Mouse (Mus musculus) heart, adult 2 months (tissue): ENCODE results near the gene Fam83c. TPM values are rescaled to one million over a fixed set of nuclear protein-coding genes. Genes with fewer than 3 reads are reported as not detected.

Experiments used
- DNase-seq, 2 experiments: peaks; one replicate each; pipeline ENCODE4 v3.0.0; 2021
- H3K27ac ChIP-seq: fragments of 200-600 bp; 2 replicates; pipeline ENCODE4 v1.8.1; 2022
- H3K27me3 ChIP-seq: fragments of 200-500 bp; 2 replicates; pipeline ENCODE4 v1.6.1; 2012; ENCODE audit warnings: mild to moderate bottlenecking, low read length, inconsistent platforms, mixed read lengths; ENCODE audit not compliant: control insufficient read depth, insufficient read depth
- H3K36me3 ChIP-seq: fragments of 200-500 bp; 2 replicates; pipeline ENCODE4 v1.6.1; 2012; ENCODE audit warnings: low read length, inconsistent platforms; ENCODE audit not compliant: control insufficient read depth, insufficient read depth
- H3K4me1 ChIP-seq: fragments of 200-500 bp; 2 replicates; pipeline ENCODE4 v1.6.1; 2011; ENCODE audit warnings: low read length; ENCODE audit not compliant: control insufficient read depth, insufficient read depth
- H3K4me3 ChIP-seq: fragments of 200-600 bp; 2 replicates; pipeline ENCODE4 v1.8.1; 2022
- H3K79me2 ChIP-seq: fragments of 200-500 bp; replicated peaks from 2 replicates; pipeline ENCODE4 v1.6.1; 2012; ENCODE audit warnings: mild to moderate bottlenecking, inconsistent platforms, low read length, moderate library complexity, mixed read lengths; ENCODE audit not compliant: control insufficient read depth, insufficient read depth
- H3K9ac ChIP-seq: fragments of 200-500 bp; 2 replicates; pipeline ENCODE4 v1.6.1; 2012; ENCODE audit warnings: low read depth, mild to moderate bottlenecking, control low read depth, inconsistent platforms, low read length, mixed read lengths
- CTCF ChIP-seq: fragments of 200-600 bp; IDR thresholded peaks from 2 replicates; pipeline ENCODE4 v1.8.1; 2022; ENCODE audit warnings: antibody characterized with exemption, mild to moderate bottlenecking, moderate library complexity
- EP300 ChIP-seq: fragments of 200-500 bp; IDR thresholded peaks from 2 replicates; pipeline ENCODE4 v1.6.1; 2011; ENCODE audit warnings: low read depth, low read length, control low read depth; ENCODE audit not compliant: insufficient read depth
- POLR2A ChIP-seq: fragments of 200-500 bp; IDR thresholded peaks from 2 replicates; pipeline ENCODE4 v1.6.1; 2011; ENCODE audit warnings: mild to moderate bottlenecking, low read depth, low read length, control low read depth; ENCODE audit not compliant: insufficient read depth
- WGBS: fragments of 180-500 bp; shearing (Covaris S2); methylation state at CpG from one replicate; pipeline ENCODE4 v1.1.7; 2018; 5-methylcytosine and 5-hydroxymethylcytosine counted together
- intact Hi-C: fragments of 180-260 bp; cut with DNase I; formaldehyde crosslinking; loops from one replicate; pipeline ENCODE4 v1.15.1; 2025
- polyA plus RNA-seq: library from polyadenylated mRNA; depleted of rRNA; stranded (reverse); fragments of >200 nt; gene quantifications from 2 replicates; pipeline ENCODE4 v1.2.3, GENCODE M21; 2012; rRNA removed
- total RNA-seq, 2 experiments: library from RNA; stranded (reverse); gene quantifications; 2 replicates each; pipeline ENCODE4 v1.2.3; 2021

The Fam83c gene
- total and polyA plus RNA-seq, 3 experiments, result not detected

DNA sequence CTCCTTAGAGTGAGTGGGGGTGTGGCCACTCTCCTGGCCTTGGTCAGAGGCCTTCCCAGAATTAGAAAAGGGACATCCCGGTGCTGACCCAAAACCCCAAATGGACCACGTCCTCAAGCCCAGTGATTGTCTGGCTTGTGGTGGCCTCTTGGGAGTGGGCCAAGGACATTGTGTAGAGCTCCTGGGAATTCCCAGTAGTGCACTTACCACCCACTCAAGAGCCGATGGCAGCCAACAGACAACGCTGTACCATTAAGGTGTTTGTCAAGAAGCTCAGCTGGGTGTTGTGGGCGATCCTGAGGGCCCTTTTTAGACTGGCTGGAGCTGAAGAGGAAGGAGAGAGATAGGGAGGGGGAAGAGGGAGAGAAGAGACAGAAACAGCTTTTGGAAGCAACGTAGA, 50.1 kb downstream of the Fam83c start:
- 28% methylated on average over 6 of the region's 6 CpGs for WGBS
- Histone ChIP-seq H3K36me3 (no peaks in the 10 kb centered on the region), H3K4me3 (no peak overlapping the region), H3K27ac (no peak overlapping the region), H3K9ac (no peak overlapping the region), H3K27me3 (no peaks in the 10 kb centered on the region), H3K79me2 (no peaks in the 10 kb centered on the region), H3K4me1 (no peaks in the 10 kb centered on the region)
- intact Hi-C loops, result no loop called here
- TF ChIP-seq POLR2A (no peak), CTCF (no peak), EP300 (no peak)
- DNase-seq, result no peak

DNA sequence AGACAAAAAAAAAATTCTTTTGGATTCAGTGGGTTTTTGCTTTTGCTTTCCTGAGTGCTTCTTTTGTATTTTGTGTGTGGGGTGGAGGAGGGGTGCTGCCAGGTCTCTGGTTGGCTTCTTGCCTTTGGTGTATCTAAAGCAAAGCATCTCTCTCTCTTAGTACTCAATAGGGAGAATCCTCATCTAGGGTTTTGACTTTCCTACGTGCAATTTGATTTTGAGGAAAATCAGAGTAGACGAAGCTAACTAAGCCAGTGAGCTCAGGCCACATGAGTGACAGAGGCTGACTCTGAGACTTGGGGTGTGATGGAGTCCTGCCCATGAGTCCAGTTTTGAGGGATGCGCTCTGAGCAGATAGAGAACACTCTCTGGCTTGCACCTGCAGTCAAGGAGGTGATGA, 55.1 kb downstream of the Fam83c start:
- TF ChIP-seq EP300 (no peak), CTCF (no peak), POLR2A (no peak)
- intact Hi-C loops, result no loop called here
- WGBS, result 81% methylated on average over 3 of the region's 3 CpGs
- no peaks in the 10 kb centered on the region for H3K79me2 ChIP-seq
- H3K27me3 ChIP-seq, result peaks cover 10% of the 10 kb centered on the region
- H3K4me1 ChIP-seq, result no peaks in the 10 kb centered on the region
- no peak for DNase-seq
- no peak overlapping the region for H3K9ac ChIP-seq
- no peak overlapping the region for H3K27ac ChIP-seq
- H3K36me3 ChIP-seq, result no peaks in the 10 kb centered on the region
- no peak overlapping the region for H3K4me3 ChIP-seq

DNA sequence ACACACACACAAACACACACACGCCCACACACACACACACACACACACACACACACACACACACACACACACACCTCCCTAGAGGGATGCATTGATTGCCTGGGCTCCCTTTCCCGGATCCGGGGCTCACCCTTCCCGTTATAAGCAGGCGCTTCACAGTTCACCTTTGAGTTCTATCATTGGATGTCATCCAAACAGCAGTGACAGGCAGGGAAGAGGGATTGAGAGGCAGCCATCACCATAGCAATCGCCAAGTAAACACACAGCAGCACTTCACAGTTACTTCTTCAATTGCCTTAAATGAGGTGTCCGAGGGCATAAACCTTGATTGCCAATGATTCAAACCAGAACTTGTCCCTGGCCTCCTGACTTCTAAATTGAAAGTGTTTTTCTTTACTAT, 55.6 kb downstream of the Fam83c start:
- no peak overlapping the region for H3K27ac ChIP-seq
- WGBS, result 41% methylated on average over 7 of the region's 7 CpGs
- no peak for DNase-seq
- no peaks in the 10 kb centered on the region for H3K79me2 ChIP-seq
- H3K36me3 ChIP-seq, result no peaks in the 10 kb centered on the region
- intact Hi-C loops, result no loop called here
- H3K4me1 ChIP-seq, result no peaks in the 10 kb centered on the region
- no peak for TF ChIP-seq CTCF
- no peak for TF ChIP-seq EP300
- TF ChIP-seq POLR2A, result no peak
- no peak overlapping the region for H3K9ac ChIP-seq
- H3K4me3 ChIP-seq, result no peak overlapping the region
- peaks cover 11% of the 10 kb centered on the region for H3K27me3 ChIP-seq

DNA sequence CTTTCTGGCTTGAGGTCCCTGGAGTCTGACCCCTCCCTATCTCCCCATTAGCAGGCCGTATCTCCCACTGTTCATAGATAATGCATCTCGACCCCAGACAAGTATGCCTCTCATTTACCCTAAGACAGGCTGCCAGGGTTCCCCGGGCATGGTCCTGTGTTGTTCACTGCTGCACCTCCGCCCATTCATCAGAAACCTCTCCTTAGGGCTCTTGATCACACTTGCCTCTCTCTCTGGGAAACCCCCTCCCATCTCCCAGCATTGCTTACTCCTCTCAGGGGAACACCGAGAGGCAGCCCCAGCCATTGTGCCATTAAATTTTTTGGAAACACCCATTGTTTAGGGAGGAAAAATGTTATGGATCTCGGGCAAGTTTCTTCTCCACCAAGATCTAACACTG, 56.6 kb downstream of the Fam83c start:
- no peak overlapping the region for H3K27ac ChIP-seq
- H3K36me3 ChIP-seq, result no peaks in the 10 kb centered on the region
- no peak for DNase-seq
- H3K4me3 ChIP-seq, result no peak overlapping the region
- H3K27me3 ChIP-seq, result peaks cover 11% of the 10 kb centered on the region
- no peaks in the 10 kb centered on the region for H3K4me1 ChIP-seq
- intact Hi-C loops, result no loop called here
- 59% methylated on average over 6 of the region's 6 CpGs for WGBS
- H3K9ac ChIP-seq, result no peak overlapping the region
- no peaks in the 10 kb centered on the region for H3K79me2 ChIP-seq
- TF ChIP-seq POLR2A (no peak), CTCF (no peak), EP300 (no peak)

DNA sequence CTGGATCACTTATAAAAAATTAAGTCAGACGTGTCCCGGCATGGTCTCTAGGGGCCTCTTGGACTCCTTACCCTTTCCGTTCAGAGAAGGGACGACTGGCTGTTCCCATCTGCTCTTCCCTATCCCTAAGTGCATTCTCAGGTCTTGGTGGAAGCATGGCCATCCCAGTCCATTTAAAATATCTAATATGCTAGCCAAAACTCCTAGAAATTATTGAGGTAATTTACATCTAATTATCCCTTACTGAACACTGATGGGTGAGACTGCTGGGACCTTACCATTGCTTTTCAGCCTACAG, 57.0 kb downstream of the Fam83c start:
- Histone ChIP-seq H3K9ac (no peak overlapping the region), H3K4me3 (no peak overlapping the region), H3K27me3 (peaks cover 11% of the 10 kb centered on the region), H3K79me2 (no peaks in the 10 kb centered on the region), H3K4me1 (no peaks in the 10 kb centered on the region), H3K27ac (no peak overlapping the region), H3K36me3 (no peaks in the 10 kb centered on the region)
- no peak for DNase-seq
- WGBS, result 75% methylated on average over 4 of the region's 4 CpGs
- intact Hi-C loops, result no loop called here
- no peak for TF ChIP-seq EP300
- no peak for TF ChIP-seq CTCF
- TF ChIP-seq POLR2A, result no peak

Other genes with a start within 250 kb of the Fam83c start
- gene Gss, start 242.0 kb downstream of the Fam83c start, total RNA-seq, result 10 to 100 TPM; 13.0 to 14.0 TPM
- 14.0 and 15.3 TPM in 2 replicates for gene Gss, start 242.0 kb downstream of the Fam83c start, polyA plus RNA-seq
- 10 to 100 TPM; 28.6 to 43.2 TPM for gene Myh7b, start 223.6 kb downstream of the Fam83c start, total RNA-seq
- 38.2 and 41.6 TPM in 2 replicates for gene Myh7b, start 223.6 kb downstream of the Fam83c start, polyA plus RNA-seq
- gene Trpc4ap, start 142.5 kb downstream of the Fam83c start, total RNA-seq, result 10 to 100 TPM; 77.0 to 84.9 TPM
- gene Trpc4ap, start 142.5 kb downstream of the Fam83c start, polyA plus RNA-seq, result 95.6 and 114 TPM in 2 replicates
- gene Edem2, start 105.4 kb downstream of the Fam83c start, total RNA-seq, result 1 to 10 TPM; 6.0 to 6.4 TPM
- gene Edem2, start 105.4 kb downstream of the Fam83c start, polyA plus RNA-seq, result 14.4 and 16.9 TPM in 2 replicates
- not detected for gene Gm17581, start 99.0 kb downstream of the Fam83c start, total RNA-seq
- not detected in 2 replicates for gene Gm17581, start 99.0 kb downstream of the Fam83c start, polyA plus RNA-seq
- gene Procr, start 83.7 kb downstream of the Fam83c start, total RNA-seq, result 1 to 10 TPM; 3.0 to 4.8 TPM
- gene Procr, start 83.7 kb downstream of the Fam83c start, polyA plus RNA-seq, result 2.0 and 2.4 TPM in 2 replicates
- not detected for gene Mmp24, start 59.5 kb downstream of the Fam83c start, total RNA-seq
- 0.06 TPM in 1 of 2 replicates, not detected in the other for gene Mmp24, start 59.5 kb downstream of the Fam83c start, polyA plus RNA-seq
- gene BC029722, start 15.4 kb downstream of the Fam83c start, total RNA-seq, result 10 to 100 TPM; 25.4 to 28.9 TPM
- gene BC029722, start 15.4 kb downstream of the Fam83c start, polyA plus RNA-seq, result 41.0 and 43.7 TPM in 2 replicates
- 10 to 100 TPM; 51.2 to 52.3 TPM for gene Eif6, start 7.9 kb downstream of the Fam83c start, total RNA-seq
- 40.1 and 51.4 TPM in 2 replicates for gene Eif6, start 7.9 kb downstream of the Fam83c start, polyA plus RNA-seq
- gene Uqcc1, start 95.5 kb upstream of the Fam83c start, total RNA-seq, result 100 to 1,000 TPM; 268 to 270 TPM
- gene Uqcc1, start 95.5 kb upstream of the Fam83c start, polyA plus RNA-seq, result 144 and 246 TPM in 2 replicates
- not detected for gene Gm15557, start 105.9 kb upstream of the Fam83c start, total RNA-seq
- not detected in 2 replicates for gene Gm15557, start 105.9 kb upstream of the Fam83c start, polyA plus RNA-seq
- not detected for gene Gdf5, start 110.5 kb upstream of the Fam83c start, total RNA-seq
- 0.16 TPM in 1 of 2 replicates, not detected in the other for gene Gdf5, start 110.5 kb upstream of the Fam83c start, polyA plus RNA-seq
- gene Cep250, start 121.6 kb upstream of the Fam83c start, total RNA-seq, result 1 to 10 TPM; 5.3 to 7.4 TPM
- 2.8 and 5.0 TPM in 2 replicates for gene Cep250, start 121.6 kb upstream of the Fam83c start, polyA plus RNA-seq
- gene 6430550D23Rik, start 173.1 kb upstream of the Fam83c start, total RNA-seq, result under 1 TPM; 0.55 to 0.61 TPM
- 0.78 and 2.2 TPM in 2 replicates for gene 6430550D23Rik, start 173.1 kb upstream of the Fam83c start, polyA plus RNA-seq
- 10 to 100 TPM; 60.1 to 67.5 TPM for gene Ergic3, start 173.2 kb upstream of the Fam83c start, total RNA-seq
- gene Ergic3, start 173.2 kb upstream of the Fam83c start, polyA plus RNA-seq, result 104 TPM in 2 replicates
- gene Fer1l4, start 218.1 kb upstream of the Fam83c start, total RNA-seq, result not detected
- 0.12 and 0.18 TPM in 2 replicates for gene Fer1l4, start 218.1 kb upstream of the Fam83c start, polyA plus RNA-seq
- 1 to 10 TPM in 1 of 2 experiments, under 1 TPM in 1; 0.99 to 1.8 TPM for gene Spag4, start 230.3 kb upstream of the Fam83c start, total RNA-seq
- 1.7 and 2.4 TPM in 2 replicates for gene Spag4, start 230.3 kb upstream of the Fam83c start, polyA plus RNA-seq